Mouse (Mus musculus) heart, adult 11 months (tissue): ENCODE results near the gene Gcnt1.

Source experiments
- DNase-seq: peaks from one replicate; pipeline ENCODE4 v3.0.0; 2022

Gcnt1 gene

GRCm38 (mm10) chr19:17366364-17367090 is 6.1 kb downstream of the Gcnt1 start:
- no peak for DNase-seq

GRCm38 (mm10) chr19:17364741-17365140 is 7.9 kb downstream of the Gcnt1 start:
- DNase-seq: no peak

GRCm38 (mm10) chr19:17361181-17361580 is 11.5 kb downstream of the Gcnt1 start:
- DNase-seq: peak; percentile 89

- no peak for DNase-seq
Measured at GRCm38 (mm10) chr19:17359315-17359890, 13.2 kb downstream of the Gcnt1 start.

DNA sequence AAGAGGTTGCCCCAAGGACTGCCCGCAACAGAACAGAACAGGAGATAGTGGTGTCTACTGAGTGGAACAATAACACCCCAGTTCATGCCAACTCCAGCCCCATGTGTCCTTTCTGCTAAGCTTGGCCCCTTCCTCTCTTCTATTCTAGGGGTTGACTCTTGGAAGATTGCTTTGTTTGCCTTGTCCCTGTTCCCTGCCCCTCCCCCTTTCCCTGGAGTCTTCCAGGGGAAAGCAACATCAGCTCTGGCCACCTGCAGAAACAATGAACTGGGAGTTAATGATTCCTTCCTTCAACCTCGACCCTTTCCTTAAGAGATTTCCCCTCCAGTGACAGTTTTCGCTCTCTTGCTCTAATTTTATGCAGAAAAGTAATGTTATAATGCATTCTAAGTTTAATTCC is 15.3 kb downstream of the Gcnt1 start:
- DNase-seq: no peak

DNA sequence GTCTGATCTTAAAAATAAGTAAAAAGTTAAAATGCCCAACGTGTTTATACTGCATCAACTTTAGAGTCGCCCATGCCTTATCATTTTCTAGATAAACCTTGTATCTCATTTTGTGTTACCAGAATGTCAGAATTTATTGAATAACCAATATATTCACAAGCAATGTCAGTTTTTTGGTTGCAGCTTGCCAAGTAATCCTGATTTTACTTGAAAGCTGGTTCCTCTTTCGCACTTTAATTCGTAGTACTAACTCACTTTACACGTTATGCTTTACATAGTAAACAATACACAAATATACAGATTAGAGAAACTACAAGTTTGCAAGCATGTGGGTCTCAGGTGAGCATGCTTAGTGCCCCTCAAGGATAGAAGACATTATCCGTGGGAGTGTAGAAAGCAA is 15.7 kb downstream of the Gcnt1 start:
- DNase-seq: no peak

DNA sequence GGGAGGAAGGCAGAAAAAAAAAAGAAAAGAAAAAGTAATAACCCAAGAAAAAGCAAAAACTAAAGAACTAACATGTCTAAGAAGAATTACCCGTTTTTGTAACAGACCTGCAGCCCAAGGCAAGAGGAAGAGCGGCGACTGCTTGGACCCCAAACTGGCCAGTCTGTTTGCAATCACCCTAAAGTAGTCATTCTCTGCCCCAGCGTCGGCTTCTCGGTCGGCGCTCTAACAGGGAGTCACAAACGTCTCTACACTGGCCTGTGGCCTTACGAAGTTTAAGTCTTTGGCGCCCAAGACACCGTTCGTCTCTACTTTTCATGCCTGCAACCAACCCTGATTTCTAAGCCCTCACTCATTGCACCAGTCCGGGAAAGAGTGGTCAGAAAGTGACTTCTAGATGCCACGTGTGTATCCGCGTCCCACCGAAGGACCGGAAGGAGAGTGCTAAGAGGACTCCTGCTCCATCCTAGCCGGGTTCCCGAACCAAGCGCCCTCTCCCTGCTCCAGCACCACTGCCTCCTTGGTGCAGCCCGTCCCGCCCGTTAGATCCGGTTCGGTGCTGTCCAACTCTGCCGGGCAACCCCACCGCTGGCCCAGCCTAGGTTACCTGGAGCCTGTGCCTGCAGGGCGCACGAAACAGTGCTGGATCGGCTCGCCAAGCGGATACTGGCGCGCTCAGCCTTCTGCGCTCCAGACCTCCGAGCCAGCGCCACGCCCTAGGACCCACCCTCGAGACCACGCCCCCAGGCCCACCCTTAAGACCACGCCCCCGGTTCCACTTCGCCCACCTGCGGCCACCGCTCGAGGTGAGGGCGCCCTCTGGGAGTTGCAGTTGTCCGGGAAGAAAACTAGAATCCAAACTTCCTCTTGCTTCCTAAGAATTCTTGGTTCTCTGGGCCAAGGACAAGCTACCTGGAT is 16.4 kb downstream of the Gcnt1 start:
- DNase-seq: peak; percentile 98

DNA sequence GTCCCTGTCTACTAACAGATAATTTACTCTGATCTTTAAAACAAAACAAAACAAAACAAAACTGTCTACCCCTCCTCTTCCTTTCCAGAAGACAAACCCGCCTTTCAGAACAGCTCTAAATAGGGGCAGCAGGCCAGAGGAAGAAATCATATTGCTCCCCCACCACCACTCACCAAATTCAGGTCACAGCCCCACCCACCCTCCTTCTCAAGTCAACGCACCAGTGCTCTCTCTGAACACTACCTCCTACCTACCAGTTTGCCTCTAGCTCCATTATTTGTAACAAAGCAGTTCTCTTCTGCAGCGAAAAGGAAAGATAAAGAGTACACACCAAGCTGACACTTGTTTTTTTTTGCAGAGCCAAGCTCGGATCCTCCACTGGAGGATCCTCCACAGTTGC is 17.3 kb downstream of the Gcnt1 start:
- peak; percentile 80 for DNase-seq

DNA sequence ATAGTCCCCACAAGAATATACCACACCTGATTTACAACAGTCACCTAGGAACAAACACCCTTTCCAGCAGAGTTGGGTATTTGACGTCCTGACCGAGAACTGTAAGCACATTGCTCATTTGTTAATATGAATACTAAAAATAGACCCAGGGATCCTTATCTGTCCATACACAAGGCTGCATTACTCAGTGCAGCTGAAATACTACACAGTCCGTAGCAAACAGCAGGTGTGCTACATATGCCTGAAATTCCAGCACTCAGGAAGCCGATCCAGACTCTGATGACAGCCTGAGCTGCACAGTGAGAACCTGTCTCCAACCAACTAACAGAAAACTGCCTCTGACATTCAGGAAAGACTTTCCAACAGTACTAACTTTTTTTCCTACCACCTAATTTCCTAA is 17.8 kb downstream of the Gcnt1 start:
- DNase-seq: peak; percentile 12

- DNase-seq: peak; percentile 76
Measured at GRCm38 (mm10) chr19:17354362-17354761, 18.3 kb downstream of the Gcnt1 start.

- DNase-seq: peak; percentile 62
Measured at GRCm38 (mm10) chr19:17353727-17354126, 18.9 kb downstream of the Gcnt1 start.

GRCm38 (mm10) chr19:17347852-17348251 is 24.8 kb downstream of the Gcnt1 start:
- DNase-seq: no peak

GRCm38 (mm10) chr19:17346716-17347474 is 25.7 kb downstream of the Gcnt1 start:
- peak; percentile 63 for DNase-seq

DNA sequence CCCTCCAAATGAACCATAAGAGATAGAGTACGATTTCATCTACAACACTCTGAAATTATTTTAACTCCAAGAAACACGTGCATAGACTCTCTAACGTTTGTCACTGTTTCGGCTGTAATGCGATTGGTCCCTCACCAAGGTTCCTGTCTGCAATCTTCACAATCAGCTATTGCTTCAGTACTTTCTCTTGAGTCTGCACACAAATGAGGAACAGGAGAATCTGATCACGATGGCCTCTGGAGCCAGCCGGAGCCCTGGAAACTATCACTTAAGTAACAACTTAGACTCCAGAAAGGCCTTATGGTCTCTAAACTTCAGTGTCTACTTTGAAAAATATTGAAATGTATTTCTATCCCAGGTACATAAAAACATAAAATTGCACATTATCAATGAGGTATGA is 27.8 kb downstream of the Gcnt1 start:
- DNase-seq: peak; percentile 72

DNA sequence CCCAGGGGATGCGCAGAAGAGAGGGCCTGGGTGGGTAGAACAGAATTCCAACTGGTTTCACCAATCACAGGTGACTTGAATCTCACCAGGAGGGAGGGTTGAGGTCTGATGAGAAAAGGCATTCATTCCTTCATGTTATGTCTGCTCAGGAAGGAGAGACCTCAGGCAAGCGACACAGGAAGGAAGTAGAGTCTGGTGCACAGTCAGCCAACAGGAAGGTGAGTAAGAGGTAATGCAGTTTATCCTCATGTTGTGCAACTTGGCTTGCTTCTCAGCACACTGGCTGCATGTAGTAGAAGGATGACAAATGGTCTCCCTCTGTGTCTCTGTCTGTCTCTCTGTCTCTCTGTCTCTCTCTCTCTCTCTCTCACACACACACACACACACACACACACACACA is 33.1 kb downstream of the Gcnt1 start:
- DNase-seq: peak; percentile 89

GRCm38 (mm10) chr19:17337057-17337679 is 35.5 kb downstream of the Gcnt1 start:
- DNase-seq: peak; percentile 87

- peak; percentile 35 for DNase-seq
Measured at GRCm38 (mm10) chr19:17336646-17337045, 36.0 kb downstream of the Gcnt1 start.

GRCm38 (mm10) chr19:17334644-17335333 is 37.9 kb downstream of the Gcnt1 start:
- peak; percentile 89 for DNase-seq

DNA sequence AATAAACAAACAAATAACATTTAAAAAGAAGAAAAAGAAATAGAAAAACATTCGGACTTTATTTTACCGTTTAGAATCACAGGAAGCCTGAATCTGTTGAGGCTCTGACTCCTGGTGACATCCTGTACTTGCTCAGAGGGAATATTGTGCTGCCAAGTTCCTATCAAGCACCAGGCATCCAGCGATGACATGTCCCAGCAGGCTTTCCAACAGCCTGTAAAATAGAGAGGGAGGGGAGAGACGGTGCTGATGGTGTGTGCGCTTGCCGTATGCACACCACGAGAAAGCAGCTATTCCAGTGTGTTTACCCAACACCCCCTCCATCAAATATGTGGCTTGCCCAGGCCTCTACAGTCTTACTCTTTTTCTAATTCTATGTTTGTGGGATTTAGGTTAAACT is 39.6 kb downstream of the Gcnt1 start:
- peak; percentile 97 for DNase-seq

- DNase-seq: peak; percentile 76
Measured at GRCm38 (mm10) chr19:17328916-17329315, 43.7 kb downstream of the Gcnt1 start.

GRCm38 (mm10) chr19:17327881-17328404 is 44.7 kb downstream of the Gcnt1 start:
- peak; percentile 64 for DNase-seq
